Mouse (Mus musculus) adrenal gland, adult (tissue): ENCODE data around the gene Zbtb3.

Experiments used
- DNase-seq, 2 experiments: peaks; one replicate each; pipeline ENCODE4 v3.0.0; 2022 to 2023; ENCODE audit warnings: low spot score in 1 of 2; ENCODE audit not compliant: inconsistent age in 2 of 2

Zbtb3 gene

DNA sequence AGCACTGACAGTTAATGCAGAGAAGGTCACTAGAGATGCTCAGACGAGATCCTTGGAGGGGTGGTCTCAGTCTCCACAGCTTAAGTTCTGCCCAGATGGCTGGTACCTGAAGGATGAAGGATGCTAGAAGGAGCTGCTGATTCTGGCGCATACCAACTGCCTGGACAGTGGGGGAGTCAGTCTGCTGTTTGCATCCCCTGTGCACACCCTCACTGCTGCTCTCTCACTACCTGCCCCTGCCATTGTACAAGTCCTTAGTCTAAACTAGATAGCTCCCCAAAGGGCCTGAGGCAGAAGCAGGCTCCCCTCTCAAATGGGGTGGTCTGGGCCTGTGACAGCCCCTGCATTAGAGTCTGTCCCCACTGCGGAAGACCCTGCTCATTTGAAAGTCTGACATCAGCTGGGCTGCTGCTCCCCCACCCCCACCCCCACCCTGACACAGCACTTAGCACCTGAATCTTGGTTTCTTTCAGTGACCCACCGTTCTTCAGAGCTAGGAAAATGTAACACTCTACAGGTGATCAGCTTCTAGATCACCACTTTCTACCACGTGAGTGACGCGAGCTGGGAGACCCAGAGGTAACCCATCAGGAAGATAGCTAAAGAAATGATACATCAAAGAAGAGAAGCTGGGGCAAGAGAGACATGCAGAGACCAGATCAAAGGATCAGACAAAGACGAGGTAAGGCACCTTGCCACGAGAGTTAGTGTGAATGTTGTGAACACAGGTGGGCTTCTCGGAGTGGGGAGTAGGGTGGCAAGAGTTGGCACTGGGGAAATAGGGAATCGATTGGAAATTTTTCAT, 37.0 kb downstream of the Zbtb3 start, which contains the start of gene Gng3:
Gng3 (minus strand) TSS at position 92 of the 805 bp plus-strand sequence.
- peak; percentile 35 to 59 for DNase-seq

DNA sequence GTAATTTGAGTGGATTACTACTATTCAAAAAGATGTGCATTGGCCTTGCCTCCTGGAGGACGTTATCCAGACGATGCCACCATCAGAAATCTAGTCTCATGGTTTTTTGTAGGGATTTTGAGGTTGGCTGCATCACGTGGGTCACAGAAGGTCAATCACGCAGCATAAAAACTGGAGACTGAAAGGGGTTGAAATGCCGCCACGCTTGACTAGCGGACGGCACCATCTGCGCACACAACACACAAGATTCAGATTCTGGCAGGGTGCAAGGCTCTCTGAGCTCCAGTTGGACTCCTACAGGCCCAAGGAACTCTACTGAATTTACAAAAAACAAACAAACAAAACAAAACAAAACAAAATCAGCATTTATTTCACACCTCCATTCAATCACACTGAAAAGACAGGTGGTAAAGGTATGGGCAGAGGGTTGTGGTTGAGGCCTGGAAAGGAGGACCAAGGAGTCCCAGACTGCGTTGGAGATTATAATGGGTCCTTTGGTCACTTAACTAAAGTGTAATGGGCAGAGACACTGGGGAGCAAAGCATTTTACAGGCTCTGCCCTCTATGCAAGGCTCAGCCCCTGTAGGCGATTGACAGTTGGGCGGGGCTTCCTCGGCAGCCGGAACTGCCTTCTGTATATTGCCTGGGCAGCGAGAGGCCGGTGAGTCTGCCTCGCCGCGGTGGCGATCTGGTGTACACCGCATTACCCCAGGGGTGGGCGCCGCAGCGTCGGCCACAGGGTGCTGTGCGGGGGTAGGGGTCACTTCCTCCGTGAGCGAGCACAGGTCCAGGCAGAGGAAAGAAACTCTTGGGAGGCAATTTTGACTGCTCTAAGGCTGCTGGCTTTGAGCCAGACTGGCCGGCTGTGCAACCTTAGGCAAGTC, 37.8 kb downstream of the Zbtb3 start:
- peak; percentile 86 to 95 for DNase-seq

DNA sequence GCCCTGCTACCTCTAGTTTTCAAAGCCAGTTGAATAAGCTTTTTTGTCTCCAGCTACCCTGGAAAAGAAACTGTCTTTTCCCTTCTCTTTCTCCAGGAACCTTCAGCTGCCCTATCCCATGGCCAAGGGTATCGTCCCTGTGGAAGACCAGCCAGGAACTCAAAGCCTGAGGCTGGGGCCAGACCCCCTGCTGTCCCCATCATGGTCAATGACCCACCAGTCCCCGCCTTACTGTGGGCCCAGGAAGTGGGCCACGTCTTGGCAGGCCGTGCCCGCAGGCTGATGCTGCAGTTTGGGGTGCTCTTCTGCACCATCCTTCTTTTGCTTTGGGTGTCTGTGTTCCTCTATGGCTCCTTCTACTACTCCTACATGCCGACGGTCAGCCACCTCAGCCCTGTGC, 38.7 kb downstream of the Zbtb3 start:
- peak in 1 of 2 experiments; percentile 28 for DNase-seq

DNA sequence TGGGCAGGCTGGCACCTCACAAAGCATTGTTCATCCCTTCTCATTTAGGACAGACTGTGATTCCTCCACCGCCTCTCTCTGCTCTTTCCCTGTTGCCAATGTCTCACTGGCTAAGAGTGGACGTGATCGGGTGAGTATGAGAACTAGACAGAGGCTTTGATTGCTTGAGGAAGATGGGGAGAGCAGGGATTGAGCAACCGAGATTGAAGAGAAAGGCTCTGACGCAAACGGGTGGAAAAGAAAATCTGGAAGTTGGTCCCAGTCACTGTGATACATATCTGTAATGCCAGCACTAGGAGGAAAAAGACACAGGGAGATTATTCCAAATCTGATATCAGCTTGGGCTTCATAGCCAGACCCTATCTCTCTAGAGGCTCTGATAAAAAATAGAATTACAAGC, 40.6 kb downstream of the Zbtb3 start:
- peak in 1 of 2 experiments; percentile 61 for DNase-seq

DNA sequence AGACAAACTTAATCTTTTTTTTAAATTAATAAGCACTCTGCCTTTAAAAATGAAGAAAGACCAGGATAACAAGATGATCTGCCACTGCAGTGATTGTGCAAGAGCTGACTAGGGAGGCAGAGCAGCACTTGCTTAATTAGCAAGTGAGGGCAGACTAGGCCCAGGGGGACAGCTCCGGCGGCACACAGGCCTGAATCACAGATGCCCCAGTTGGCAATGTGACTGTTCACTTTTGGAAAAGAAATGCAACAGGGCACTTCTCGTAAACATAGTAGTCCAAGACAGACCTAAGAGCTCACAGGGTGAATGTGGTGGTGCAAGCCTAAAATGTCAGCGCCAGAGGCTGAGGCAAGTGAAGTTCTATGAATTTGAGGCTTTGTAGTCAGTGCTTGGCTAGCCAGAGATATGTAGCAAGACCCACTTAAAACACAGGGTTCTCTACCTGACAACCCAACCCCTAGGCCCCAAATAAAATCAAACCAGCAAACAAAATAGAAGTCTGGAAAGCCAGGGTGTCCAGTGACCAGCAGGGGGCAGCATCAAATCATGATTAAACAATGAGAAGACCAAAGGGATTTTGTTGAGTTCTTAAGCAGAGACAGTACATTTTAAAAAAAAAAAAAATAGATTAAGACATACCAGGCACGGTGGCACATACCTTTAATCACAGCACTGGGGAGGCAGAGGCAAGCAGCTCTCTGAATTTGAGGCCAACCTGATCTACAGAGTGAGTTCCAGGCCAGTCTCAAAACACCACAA, 42.2 kb downstream of the Zbtb3 start:
- DNase-seq = peak; percentile 69 to 92

DNA sequence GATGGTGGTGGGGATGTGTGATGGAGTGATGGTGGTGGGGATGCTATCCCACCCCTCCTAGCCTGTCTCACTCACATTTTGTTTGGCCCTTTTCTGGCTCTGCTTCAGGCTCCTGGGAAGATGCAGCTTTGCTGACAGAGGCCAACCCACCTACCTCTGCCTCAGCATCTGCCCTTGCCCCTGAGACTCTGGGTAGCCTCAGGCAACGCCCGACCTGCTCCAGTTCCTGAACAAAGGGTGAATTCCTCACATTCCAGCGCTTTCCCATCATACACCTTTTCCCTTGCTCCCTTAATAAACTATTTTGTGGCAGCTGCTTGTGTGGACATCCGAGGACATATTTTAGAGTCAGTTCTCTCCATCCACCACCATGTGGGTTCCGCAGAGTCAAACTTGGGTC, 46.0 kb downstream of the Zbtb3 start:
- DNase-seq = no peak

DNA sequence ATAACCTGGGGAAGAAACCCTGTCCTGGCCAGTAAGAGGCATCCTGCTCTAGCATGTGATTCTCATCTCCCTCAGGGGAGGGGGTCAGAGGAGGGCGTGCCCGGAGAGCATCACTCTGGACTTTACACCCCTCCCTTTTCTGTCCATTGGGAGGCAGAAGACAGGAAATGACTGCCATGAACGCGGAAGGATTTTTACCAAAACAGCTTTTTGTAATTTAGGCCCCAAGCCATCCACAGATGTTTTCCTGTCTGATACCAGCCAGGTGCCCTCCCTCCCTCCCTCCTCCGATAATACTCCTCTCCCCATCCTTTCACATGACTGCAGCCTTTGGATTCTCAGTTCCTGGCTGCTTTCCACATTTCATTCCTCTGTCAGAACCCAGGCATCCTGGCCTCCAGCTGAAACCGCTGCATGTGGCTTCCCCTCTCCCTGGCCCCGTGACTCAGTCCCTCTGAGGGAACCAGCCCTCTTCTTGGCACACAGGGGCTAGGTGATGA, 48.1 kb downstream of the Zbtb3 start, which contains the start of gene Lrrn4cl:
Lrrn4cl (plus strand) TSS at position 367 of the 500 bp plus-strand sequence.
- DNase-seq = peak; percentile 56 to 68

DNA sequence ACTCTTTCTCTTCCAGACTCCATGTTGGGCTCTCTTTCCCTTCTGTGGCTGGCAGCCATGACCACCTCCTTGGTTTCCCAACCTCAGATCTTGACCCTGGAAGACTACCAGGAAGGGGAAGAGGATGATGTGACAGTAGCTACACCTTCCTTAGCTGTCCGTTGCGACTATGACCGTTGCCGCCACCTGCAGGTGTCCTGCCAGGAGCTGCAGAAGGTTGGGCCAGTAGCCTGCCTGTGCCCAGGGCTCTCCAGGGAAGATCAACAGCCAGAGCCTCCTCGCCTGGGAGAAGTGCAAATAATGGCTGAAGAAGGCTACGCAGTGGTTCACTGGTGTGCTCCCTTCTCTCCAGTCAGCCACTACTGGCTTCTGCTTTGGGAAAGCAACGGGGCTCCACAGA, 49.3 kb downstream of the Zbtb3 start:
- DNase-seq = no peak

DNA sequence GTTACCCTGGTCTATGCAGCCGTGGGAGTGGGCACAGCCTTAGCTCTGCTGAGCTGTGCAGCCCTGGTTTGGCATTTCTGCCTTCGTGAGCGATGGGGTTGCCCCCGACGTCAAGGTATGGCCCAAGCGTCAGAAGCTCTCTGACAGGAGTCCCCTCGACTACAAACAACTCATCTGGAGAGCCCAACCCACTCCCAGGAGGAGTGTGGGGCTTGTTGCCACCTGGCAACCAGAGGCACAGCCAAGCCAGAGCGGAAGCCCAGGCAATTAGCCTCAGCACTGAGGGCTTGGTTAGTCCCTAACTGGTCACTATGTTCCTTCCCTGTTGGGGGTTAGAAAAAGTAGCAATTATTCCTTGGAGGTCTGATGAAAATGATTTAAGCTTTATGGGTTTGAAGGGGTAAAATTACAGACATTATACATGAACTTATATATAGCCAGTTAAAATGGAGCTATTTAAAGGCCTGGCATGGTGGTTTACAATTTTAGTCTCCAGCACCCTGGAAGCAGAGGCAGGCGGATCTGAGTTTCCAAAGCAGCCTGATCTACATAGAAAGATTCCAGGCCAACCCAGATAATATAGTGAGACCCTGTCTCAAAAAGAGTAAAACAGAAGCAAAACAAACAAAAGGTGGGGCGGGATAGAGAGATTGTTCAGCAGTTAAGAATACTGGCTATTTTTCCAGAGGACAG, 50.0 kb downstream of the Zbtb3 start:
- no peak for DNase-seq

DNA sequence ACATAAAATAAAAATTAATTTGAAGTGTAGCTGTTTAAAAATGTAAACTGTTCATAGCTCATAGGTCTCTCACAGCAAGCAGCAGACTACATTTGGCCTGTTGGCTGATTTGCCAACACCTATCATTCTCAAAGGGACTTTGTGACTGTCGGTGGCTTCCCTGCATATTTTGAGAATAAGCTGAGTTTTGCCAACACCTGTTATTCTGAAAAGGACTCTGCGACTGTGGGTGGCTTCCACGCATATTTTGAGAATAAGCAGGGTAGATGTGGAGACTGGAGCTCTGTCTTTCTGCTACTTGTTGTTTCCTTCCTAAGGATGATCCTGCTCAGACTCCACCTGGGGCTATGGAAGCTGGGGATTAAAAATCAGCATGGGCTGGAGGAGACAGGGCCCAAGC, 50.8 kb downstream of the Zbtb3 start:
- DNase-seq = no peak
